Mouse (Mus musculus) embryonic fibroblast, embryonic 13.5 days (primary cell): Measurements from ENCODE around the gene St6galnac1.
"Not testable (repeated sequence)": the region's sequence is repeated elsewhere in the genome, so short reads cannot be mapped to it uniquely, and the experiment has no call there.

Experiments
- CTCF ChIP-seq: IDR thresholded peaks from 2 replicates; pipeline ENCODE4 v1.5.1; 2011; ENCODE audit warnings: mild to moderate bottlenecking, control low read depth, low read length, moderate library complexity, borderline replicate concordance; ENCODE audit not compliant: insufficient read depth
- POLR2A ChIP-seq: IDR thresholded peaks from 2 replicates; pipeline ENCODE4 v1.6.1; 2011; ENCODE audit warnings: low read depth, mild to moderate bottlenecking, control low read depth, low read length, moderate library complexity

DNA sequence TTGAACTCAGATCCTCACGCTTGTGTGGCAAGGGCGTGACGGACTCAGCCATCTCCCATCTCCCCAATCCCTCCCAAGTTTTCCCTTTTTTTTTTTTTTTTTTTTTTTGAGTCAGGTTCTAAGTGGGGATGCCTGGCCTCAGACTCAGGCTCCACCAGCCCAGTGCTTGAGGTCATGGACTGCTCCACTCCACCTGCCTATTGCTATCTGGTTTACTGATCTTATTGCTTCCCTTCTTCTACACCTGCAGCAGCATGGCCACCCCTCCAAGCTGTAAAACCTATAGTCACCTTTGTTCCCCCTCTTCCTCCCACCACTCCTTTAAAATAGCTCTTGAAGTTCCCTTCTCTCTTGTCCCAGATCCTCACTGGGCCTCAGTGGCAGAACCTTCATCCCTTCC lies 28.5 kb downstream of the St6galnac1 start:
- TF ChIP-seq POLR2A, CTCF: not testable (repeated sequence)
